Mouse (Mus musculus) liver, postnatal 0 days (tissue): Measurements from ENCODE around the gene Bdnf. TPM values are rescaled to one million over a fixed set of nuclear protein-coding genes. Genes with fewer than 3 reads are reported as not detected.

ENCODE experiments used
- ATAC-seq: fragments of 200-750 bp; cut with Nextera tagmentation; 2 replicates; pipeline ENCODE4 v1.8.0; 2017; ENCODE audit warnings: mild to moderate bottlenecking, moderate library complexity
- DNase-seq: peaks from one replicate; pipeline ENCODE4 v3.0.0-alpha.2; 2016
- H3K27ac ChIP-seq: fragments of 300-500 bp; sonication (generic); 2 replicates; pipeline ENCODE4 v1.5.1; 2014; ENCODE audit warnings: antibody characterized with exemption, moderate library complexity, mild to moderate bottlenecking, low read depth
- H3K27me3 ChIP-seq: fragments of 300-500 bp; sonication (generic); 2 replicates; pipeline ENCODE4 v1.6.1; 2014; ENCODE audit warnings: low read length, control low read depth, mixed read lengths; ENCODE audit not compliant: insufficient read depth
- H3K36me3 ChIP-seq: fragments of 300-500 bp; sonication (generic); replicated peaks from 2 replicates; pipeline ENCODE4 v1.6.1; 2014; ENCODE audit warnings: mild to moderate bottlenecking, control low read depth, low read length, moderate library complexity, mixed read lengths; ENCODE audit not compliant: insufficient read depth
- H3K4me1 ChIP-seq: fragments of 300-500 bp; sonication (generic); 2 replicates; pipeline ENCODE4 v1.6.1; 2014; ENCODE audit warnings: antibody characterized with exemption, mild to moderate bottlenecking, control low read depth; ENCODE audit not compliant: insufficient read depth
- H3K4me2 ChIP-seq: fragments of 300-500 bp; sonication (generic); 2 replicates; pipeline ENCODE4 v1.6.1; 2014; ENCODE audit warnings: low read depth, mild to moderate bottlenecking, low read length, moderate library complexity, mixed read lengths
- H3K4me3 ChIP-seq: fragments of 300-500 bp; sonication (generic); 2 replicates; pipeline ENCODE4 v1.5.1; 2014; ENCODE audit warnings: low read depth, low read length
- H3K9ac ChIP-seq: fragments of 300-500 bp; sonication (generic); replicated peaks from 2 replicates; pipeline ENCODE4 v1.6.1; 2014; ENCODE audit warnings: mild to moderate bottlenecking, moderate library complexity
- H3K9me3 ChIP-seq: fragments of 300-500 bp; sonication (generic); 2 replicates; pipeline ENCODE4 v1.6.1; 2016; ENCODE audit warnings: mild to moderate bottlenecking, control low read depth, low read length, mixed read lengths
- CTCF ChIP-seq: sonication (generic); IDR thresholded peaks from 2 replicates; pipeline ENCODE4 v1.5.1; 2016; ENCODE audit warnings: antibody characterized with exemption, low read depth
- EP300 ChIP-seq: IDR thresholded peaks from 2 replicates; pipeline ENCODE4 v1.6.1; 2016; ENCODE audit warnings: antibody characterized with exemption, low read depth, mild to moderate bottlenecking
- WGBS: fragments of 180-500 bp; shearing (Covaris S2); extraction: QIAGEN DNeasy Blood & Tissue Kit; methylation state at CpG from one replicate; pipeline ENCODE4 v1.1.7; 2014; ENCODE audit not compliant: insufficient replicate concordance; 5-methylcytosine and 5-hydroxymethylcytosine counted together
- polyA plus RNA-seq: library from polyadenylated mRNA; unstranded; fragments of >200 nt; fragmentation: Nextera tagmentation; extraction: Ambion mirVana; gene quantifications from 2 replicates; pipeline ENCODE4 v1.2.1, GENCODE M21; 2015

Gene Bdnf
- polyA plus RNA-seq, 1 experiment from 2014 or later: 0.12 TPM

GRCm38 (mm10) chr2:109700291-109700690 lies 25.8 kb downstream of the Bdnf start:
- WGBS: 64% methylated on average over 5 of the region's 5 CpGs
- Histone ChIP-seq H3K9ac (no peak overlapping the region), H3K4me1 (no peaks in the 10 kb centered on the region), H3K36me3 (no peaks in the 10 kb centered on the region), H3K4me2 (no peak overlapping the region), H3K27me3 (0 out of 2 replicates have a peak, but pooled peaks cover 5% of the 10 kb centered on the region), H3K9me3 (no peaks in the 10 kb centered on the region), H3K27ac (no peak overlapping the region), H3K4me3 (no peak overlapping the region)
- ATAC-seq (no peak), DNase-seq (no peak)
- TF ChIP-seq CTCF: no peak
- TF ChIP-seq EP300: no peak

- no peak for TF ChIP-seq CTCF
- Histone ChIP-seq H3K27ac (no peak overlapping the region), H3K4me1 (no peaks in the 10 kb centered on the region), H3K4me2 (no peak overlapping the region), H3K36me3 (no peaks in the 10 kb centered on the region), H3K4me3 (no peak overlapping the region), H3K9ac (no peak overlapping the region), H3K27me3 (no peaks in the 10 kb centered on the region), H3K9me3 (no peaks in the 10 kb centered on the region)
- DNase-seq (no peak), ATAC-seq (no peak)
- 69% methylated on average over 4 of the region's 4 CpGs for WGBS
These were observed 29.1 kb downstream of the Bdnf start for GRCm38 (mm10) chr2:109703588-109703987.

- no peak for ATAC-seq
- 66% methylated on average over 5 of the region's 5 CpGs for WGBS
- Histone ChIP-seq H3K36me3 (no peaks in the 10 kb centered on the region), H3K4me2 (no peak overlapping the region), H3K4me3 (no peak overlapping the region), H3K9me3 (no peaks in the 10 kb centered on the region), H3K27me3 (no peaks in the 10 kb centered on the region), H3K4me1 (no peaks in the 10 kb centered on the region), H3K27ac (no peak overlapping the region), H3K9ac (no peak overlapping the region)
- DNase-seq: no peak
- no peak for TF ChIP-seq EP300
These were observed 29.6 kb downstream of the Bdnf start for GRCm38 (mm10) chr2:109704053-109704452.

- Histone ChIP-seq H3K4me2 (no peak overlapping the region), H3K9ac (no peak overlapping the region), H3K27me3 (no peaks in the 10 kb centered on the region), H3K4me1 (no peaks in the 10 kb centered on the region), H3K36me3 (no peaks in the 10 kb centered on the region), H3K27ac (no peak overlapping the region), H3K9me3 (no peaks in the 10 kb centered on the region), H3K4me3 (no peak overlapping the region)
- 79% methylated on average over 8 of the region's 8 CpGs for WGBS
- ATAC-seq (no peak), DNase-seq (no peak)
- TF ChIP-seq CTCF: no peak
- no peak for TF ChIP-seq EP300
These were observed 32.0 kb downstream of the Bdnf start for GRCm38 (mm10) chr2:109706524-109706923.

- H3K27me3 ChIP-seq: no peaks in the 10 kb centered on the region
- H3K4me3 ChIP-seq: no peak overlapping the region
- H3K27ac ChIP-seq: no peak overlapping the region
- H3K9me3 ChIP-seq: no peaks in the 10 kb centered on the region
- no peaks in the 10 kb centered on the region for H3K4me1 ChIP-seq
- H3K9ac ChIP-seq: no peak overlapping the region
- no peak for TF ChIP-seq EP300
- no peak for TF ChIP-seq CTCF
- DNase-seq (no peak), ATAC-seq (no peak)
- no peaks in the 10 kb centered on the region for H3K36me3 ChIP-seq
- H3K4me2 ChIP-seq: no peak overlapping the region
- 82% methylated on average over 7 of the region's 7 CpGs for WGBS
These were observed 34.8 kb downstream of the Bdnf start for GRCm38 (mm10) chr2:109709346-109709745.

- WGBS: 77% methylated on average over 1 of the region's 1 CpGs
- no peaks in the 10 kb centered on the region for H3K36me3 ChIP-seq
- no peak for ATAC-seq
- H3K4me3 ChIP-seq: no peak overlapping the region
- no peak overlapping the region for H3K27ac ChIP-seq
- H3K27me3 ChIP-seq: no peaks in the 10 kb centered on the region
- no peak for TF ChIP-seq CTCF
- no peak overlapping the region for H3K9ac ChIP-seq
- no peaks in the 10 kb centered on the region for H3K9me3 ChIP-seq
- no peak for DNase-seq
- H3K4me1 ChIP-seq: no peaks in the 10 kb centered on the region
- no peak overlapping the region for H3K4me2 ChIP-seq
These were observed 36.5 kb downstream of the Bdnf start for GRCm38 (mm10) chr2:109711049-109711448.

GRCm38 (mm10) chr2:109725261-109725660 lies 50.8 kb downstream of the Bdnf start:
- Histone ChIP-seq H3K9ac (no peak overlapping the region), H3K27ac (no peak overlapping the region), H3K4me3 (no peak overlapping the region), H3K4me1 (no peaks in the 10 kb centered on the region), H3K36me3 (no peaks in the 10 kb centered on the region), H3K9me3 (no peaks in the 10 kb centered on the region), H3K4me2 (no peak overlapping the region), H3K27me3 (no peaks in the 10 kb centered on the region)
- TF ChIP-seq CTCF: no peak
- no peak for TF ChIP-seq EP300
- ATAC-seq (no peak), DNase-seq (no peak)
- 63% methylated on average over 3 of the region's 3 CpGs for WGBS
